Mouse (Mus musculus): ENCODE results near the gene Prrc2a. TPM values are rescaled to one million over a fixed set of nuclear protein-coding genes. Genes with fewer than 3 reads are reported as not detected.

Gene Prrc2a
- polyA plus RNA-seq, 1 experiment from 2014 or later, result 131 TPM

DNA sequence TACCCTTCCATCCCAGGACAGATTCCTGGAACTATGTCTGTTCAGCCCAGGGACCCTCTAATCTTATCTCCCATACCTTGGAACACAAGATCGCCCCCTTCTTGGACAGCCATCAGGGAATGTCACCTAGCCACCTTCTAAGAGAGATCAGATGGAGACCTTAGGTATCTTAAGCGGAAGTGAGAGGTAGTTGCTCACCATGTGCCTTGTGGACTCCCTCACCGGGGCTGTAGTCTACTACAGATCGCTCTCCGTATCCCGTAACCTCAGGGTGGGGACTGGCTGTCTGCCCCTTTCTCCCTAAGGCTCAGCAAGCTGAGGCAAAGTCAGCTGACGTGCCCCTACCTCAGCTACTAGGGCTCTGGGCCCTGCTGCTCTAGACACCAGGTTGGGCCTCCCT, 60.6 kb downstream of the Prrc2a start:
- H3K27me3 ChIP-seq (ENCODE audit: control insufficient read depth, insufficient read depth, low read length), result no peaks in the 10 kb centered on the region
- peaks cover 4% of the 10 kb centered on the region; the same call in 1 of the 2 replicates for H3K36me3 ChIP-seq (replicated peaks; ENCODE audit: control insufficient read depth, insufficient read depth, low read depth, low read length)
- no peaks in the 10 kb centered on the region for H3K9me3 ChIP-seq (replicated peaks; ENCODE audit: control insufficient read depth, low read length)
- 91% methylated on average over 7 of the region's 7 CpGs for WGBS
- no peak overlapping the region for H3K27ac ChIP-seq (replicated peaks; ENCODE audit: low read depth, low read length)
- no peaks in the 10 kb centered on the region for H3K4me1 ChIP-seq (ENCODE audit: control insufficient read depth, insufficient read depth, low read length)
- H3K4me2 ChIP-seq (ENCODE audit: low read depth, low read length), result no peak overlapping the region
- ATAC-seq (replicated peaks; ENCODE audit: insufficient number of reproducible peaks, low FRiP score, low TSS enrichment, low read depth) (no peak), DNase-seq (ENCODE audit: low spot score) (no peak)
- no peak overlapping the region for H3K9ac ChIP-seq (replicated peaks; ENCODE audit: low read length)
- H3K4me3 ChIP-seq (ENCODE audit: low read depth, low read length), result no peak overlapping the region

DNA sequence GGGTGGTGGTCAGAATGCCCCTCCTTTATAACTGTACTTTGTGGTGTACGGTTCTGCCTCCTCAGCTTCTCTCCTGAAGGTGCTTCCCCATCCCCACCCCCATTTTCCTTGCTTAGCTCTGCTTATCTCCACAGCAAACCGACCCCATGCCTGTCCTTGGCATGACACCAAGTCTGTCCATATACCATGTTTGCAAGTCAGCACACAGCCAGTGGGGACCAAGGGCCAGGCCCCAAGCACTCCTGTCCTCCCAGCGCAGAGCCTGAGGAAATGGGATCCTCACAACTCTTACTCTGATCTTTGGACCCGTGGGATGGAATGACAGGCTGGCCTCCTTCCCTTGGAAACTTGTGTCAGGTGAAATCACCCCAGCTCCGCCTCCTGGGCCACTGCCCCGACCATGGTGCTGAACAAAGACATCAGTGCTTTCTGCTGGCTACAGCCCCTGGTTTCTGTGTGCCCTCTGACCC, 61.4 kb downstream of the Prrc2a start:
- no peak overlapping the region for H3K4me2 ChIP-seq (ENCODE audit: low read depth, low read length)
- no peak overlapping the region for H3K9ac ChIP-seq (replicated peaks; ENCODE audit: low read length)
- H3K4me1 ChIP-seq (ENCODE audit: control insufficient read depth, insufficient read depth, low read length), result no peaks in the 10 kb centered on the region
- no peak overlapping the region for H3K4me3 ChIP-seq (ENCODE audit: low read depth, low read length)
- H3K9me3 ChIP-seq (replicated peaks; ENCODE audit: control insufficient read depth, low read length), result no peaks in the 10 kb centered on the region
- WGBS, result 69% methylated on average over 6 of the region's 6 CpGs
- ATAC-seq (replicated peaks; ENCODE audit: insufficient number of reproducible peaks, low FRiP score, low TSS enrichment, low read depth) (no peak), DNase-seq (ENCODE audit: low spot score) (no peak)
- no peaks in the 10 kb centered on the region for H3K27me3 ChIP-seq (ENCODE audit: control insufficient read depth, insufficient read depth, low read length)
- H3K36me3 ChIP-seq (replicated peaks; ENCODE audit: control insufficient read depth, insufficient read depth, low read depth, low read length), result peaks cover 4% of the 10 kb centered on the region; the same call in 1 of the 2 replicates
- no peak overlapping the region for H3K27ac ChIP-seq (replicated peaks; ENCODE audit: low read depth, low read length)

DNA sequence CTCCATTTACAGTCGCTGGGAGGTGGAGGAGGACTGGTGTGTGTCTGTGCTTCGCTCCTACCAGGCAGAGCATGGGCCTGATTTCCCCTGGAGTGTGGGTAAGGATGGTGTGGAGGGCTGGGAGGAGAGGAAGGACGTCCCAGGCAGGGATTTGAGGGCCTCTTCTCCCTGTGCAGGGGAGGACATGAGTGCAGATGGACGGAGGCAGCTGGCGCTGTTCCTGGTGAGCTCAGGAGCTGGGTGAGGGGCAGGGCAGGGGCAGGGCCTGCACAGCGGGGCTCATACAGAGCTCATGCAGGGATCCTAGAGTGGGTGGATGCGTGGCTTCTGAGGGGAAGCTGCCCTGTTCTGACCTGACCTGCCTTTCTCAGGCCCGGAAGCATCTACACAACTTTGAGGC, 62.4 kb downstream of the Prrc2a start:
- no peak for ATAC-seq (replicated peaks; ENCODE audit: insufficient number of reproducible peaks, low FRiP score, low TSS enrichment, low read depth)
- Histone ChIP-seq H3K4me2 (ENCODE audit: low read depth, low read length) (no peak overlapping the region), H3K9ac (replicated peaks; ENCODE audit: low read length) (no peak overlapping the region), H3K36me3 (replicated peaks; ENCODE audit: control insufficient read depth, insufficient read depth, low read depth, low read length) (peaks cover 4% of the 10 kb centered on the region; the same call in 1 of the 2 replicates), H3K4me1 (ENCODE audit: control insufficient read depth, insufficient read depth, low read length) (no peaks in the 10 kb centered on the region), H3K27me3 (ENCODE audit: control insufficient read depth, insufficient read depth, low read length) (no peaks in the 10 kb centered on the region), H3K4me3 (ENCODE audit: low read depth, low read length) (no peak overlapping the region), H3K27ac (replicated peaks; ENCODE audit: low read depth, low read length) (no peak overlapping the region), H3K9me3 (replicated peaks; ENCODE audit: control insufficient read depth, low read length) (no peaks in the 10 kb centered on the region)
- DNase-seq (ENCODE audit: low spot score), result no peak
- 72% methylated on average over 8 of the region's 8 CpGs for WGBS

DNA sequence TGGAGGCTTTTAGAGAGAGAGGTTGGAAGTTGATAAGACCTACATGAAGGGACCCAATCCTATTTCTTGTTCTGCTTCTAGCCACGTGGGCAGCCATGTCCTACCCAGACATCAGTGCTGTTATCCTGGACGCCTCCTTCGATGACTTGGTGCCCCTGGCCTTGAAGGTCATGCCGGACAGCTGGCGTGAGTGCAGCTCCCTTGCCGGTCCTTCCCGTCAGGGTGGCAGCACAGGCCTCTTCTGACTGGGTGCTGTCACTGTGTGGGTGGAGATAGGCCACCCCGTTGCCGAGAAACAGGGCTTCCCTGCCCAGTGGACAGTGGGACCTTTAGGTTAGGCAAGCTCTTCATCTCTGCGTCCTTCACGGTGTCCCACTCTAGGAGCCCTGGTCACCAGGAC, 63.5 kb downstream of the Prrc2a start:
- ATAC-seq (replicated peaks; ENCODE audit: insufficient number of reproducible peaks, low FRiP score, low TSS enrichment, low read depth), result no peak
- H3K9ac ChIP-seq (replicated peaks; ENCODE audit: low read length), result no peak overlapping the region
- H3K4me2 ChIP-seq (ENCODE audit: low read depth, low read length), result no peak overlapping the region
- no peak overlapping the region for H3K27ac ChIP-seq (replicated peaks; ENCODE audit: low read depth, low read length)
- no peaks in the 10 kb centered on the region for H3K4me1 ChIP-seq (ENCODE audit: control insufficient read depth, insufficient read depth, low read length)
- no peak for DNase-seq (ENCODE audit: low spot score)
- H3K36me3 ChIP-seq (replicated peaks; ENCODE audit: control insufficient read depth, insufficient read depth, low read depth, low read length), result peaks cover 6% of the 10 kb centered on the region
- 92% methylated on average over 11 of the region's 11 CpGs for whole genome bisulfite sequencing
- no peaks in the 10 kb centered on the region for H3K9me3 ChIP-seq (replicated peaks; ENCODE audit: control insufficient read depth, low read length)
- no peaks in the 10 kb centered on the region for H3K27me3 ChIP-seq (ENCODE audit: control insufficient read depth, insufficient read depth, low read length)
- no peak overlapping the region for H3K4me3 ChIP-seq (ENCODE audit: low read depth, low read length)

DNA sequence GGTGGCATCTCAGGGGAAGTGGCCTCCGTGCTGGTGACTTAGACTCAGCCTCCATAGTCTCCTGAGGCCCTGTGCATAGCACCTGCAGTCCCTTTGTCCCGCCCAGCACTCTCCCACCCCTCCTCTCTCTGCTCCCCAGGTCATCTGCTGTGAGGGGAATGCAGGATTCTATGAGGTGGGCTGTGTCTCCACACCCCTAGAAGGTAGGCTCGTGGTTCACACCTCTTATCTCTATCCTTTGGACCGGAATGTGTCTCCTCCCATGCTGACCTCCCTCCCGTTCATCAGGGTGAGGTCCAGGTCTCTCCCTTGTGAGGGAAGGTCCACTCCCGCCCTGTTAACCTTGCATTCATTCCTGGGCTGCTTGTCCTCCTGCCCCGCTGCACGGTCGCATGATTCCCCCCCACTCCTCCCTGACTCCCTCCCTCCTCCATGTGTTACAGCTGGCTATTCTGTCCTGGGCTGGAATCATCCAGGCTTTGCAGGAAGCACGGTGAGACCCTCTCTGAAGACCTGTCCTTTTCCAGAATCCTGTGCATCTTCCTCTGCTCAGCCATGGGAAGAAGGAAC, 64.4 kb downstream of the Prrc2a start:
- no peak for DNase-seq (ENCODE audit: low spot score)
- Histone ChIP-seq H3K4me1 (ENCODE audit: control insufficient read depth, insufficient read depth, low read length) (no peaks in the 10 kb centered on the region), H3K9me3 (replicated peaks; ENCODE audit: control insufficient read depth, low read length) (no peaks in the 10 kb centered on the region), H3K27me3 (ENCODE audit: control insufficient read depth, insufficient read depth, low read length) (no peaks in the 10 kb centered on the region), H3K4me2 (ENCODE audit: low read depth, low read length) (no peak overlapping the region), H3K27ac (replicated peaks; ENCODE audit: low read depth, low read length) (no peak overlapping the region), H3K36me3 (replicated peaks; ENCODE audit: control insufficient read depth, insufficient read depth, low read depth, low read length) (peaks cover 6% of the 10 kb centered on the region), H3K4me3 (ENCODE audit: low read depth, low read length) (no peak overlapping the region), H3K9ac (replicated peaks; ENCODE audit: low read length) (no peak overlapping the region)
- WGBS, result 85% methylated on average over 10 of the region's 10 CpGs
- no peak for ATAC-seq (replicated peaks; ENCODE audit: insufficient number of reproducible peaks, low FRiP score, low TSS enrichment, low read depth)

Small RNAs within 50 kb of the gene (microRNA-seq; reads per million reads assigned to microRNA genes)
- not detected for gene Mir6973a (ENCODE audit: borderline number of aligned reads)
- not detected for gene Mir6974 (ENCODE audit: borderline number of aligned reads)

Other genes starting within 250 kb of the Prrc2a start
- gene Neu1, start 233.6 kb downstream of the Prrc2a start, polyA plus RNA-seq (2014; fragmentation: Nextera tagmentation; extraction: Ambion mirVana), result 10.9 and 13.1 TPM in 2 replicates
- 0.21 and 0.49 TPM in 2 replicates for gene Hspa1b, start 205.7 kb downstream of the Prrc2a start, polyA plus RNA-seq (2014; fragmentation: Nextera tagmentation; extraction: Ambion mirVana)
- gene Gm20481, start 195.0 kb downstream of the Prrc2a start, polyA plus RNA-seq (2014; fragmentation: Nextera tagmentation; extraction: Ambion mirVana), result not detected in 2 replicates
- gene Hspa1a, start 192.7 kb downstream of the Prrc2a start, polyA plus RNA-seq (2014; fragmentation: Nextera tagmentation; extraction: Ambion mirVana), result 1.7 and 1.8 TPM in 2 replicates
- gene Hspa1l, start 192.2 kb downstream of the Prrc2a start, polyA plus RNA-seq (2014; fragmentation: Nextera tagmentation; extraction: Ambion mirVana), result 1.5 and 2.0 TPM in 2 replicates
- gene Lsm2, start 183.0 kb downstream of the Prrc2a start, polyA plus RNA-seq (2014; fragmentation: Nextera tagmentation; extraction: Ambion mirVana), result 219 and 241 TPM in 2 replicates
- gene Vars, start 163.9 kb downstream of the Prrc2a start, polyA plus RNA-seq (2014; fragmentation: Nextera tagmentation; extraction: Ambion mirVana), result 73.9 and 85.2 TPM in 2 replicates
- 0.10 and 0.17 TPM in 2 replicates for gene Vwa7, start 148.3 kb downstream of the Prrc2a start, polyA plus RNA-seq (2014; fragmentation: Nextera tagmentation; extraction: Ambion mirVana)
- gene Sapcd1, start 136.9 kb downstream of the Prrc2a start, polyA plus RNA-seq (2014; fragmentation: Nextera tagmentation; extraction: Ambion mirVana), result 3.5 and 7.5 TPM in 2 replicates
- 3.0 and 3.2 TPM in 2 replicates for gene Msh5, start 118.2 kb downstream of the Prrc2a start, polyA plus RNA-seq (2014; fragmentation: Nextera tagmentation; extraction: Ambion mirVana)
- 73.9 and 84.2 TPM in 2 replicates for gene Clic1, start 114.9 kb downstream of the Prrc2a start, polyA plus RNA-seq (2014; fragmentation: Nextera tagmentation; extraction: Ambion mirVana)
- 543 and 586 TPM in 2 replicates for gene Ddah2, start 105.9 kb downstream of the Prrc2a start, polyA plus RNA-seq (2014; fragmentation: Nextera tagmentation; extraction: Ambion mirVana)
- gene Ly6g6c, start 99.5 kb downstream of the Prrc2a start, polyA plus RNA-seq (2014; fragmentation: Nextera tagmentation; extraction: Ambion mirVana), result 0.33 TPM in 1 of 2 replicates, not detected in the other
- gene Mpig6b, start 98.7 kb downstream of the Prrc2a start, polyA plus RNA-seq (2014; fragmentation: Nextera tagmentation; extraction: Ambion mirVana), result 0.74 and 1.2 TPM in 2 replicates
- gene Ly6g6e, start 88.0 kb downstream of the Prrc2a start, polyA plus RNA-seq (2014; fragmentation: Nextera tagmentation; extraction: Ambion mirVana), result 0.66 and 1.1 TPM in 2 replicates
- 0.92 TPM in 1 of 2 replicates, not detected in the other for gene Ly6g6d, start 86.8 kb downstream of the Prrc2a start, polyA plus RNA-seq (2014; fragmentation: Nextera tagmentation; extraction: Ambion mirVana)
- 0.36 and 0.43 TPM in 2 replicates for gene Ly6g6f, start 79.3 kb downstream of the Prrc2a start, polyA plus RNA-seq (2014; fragmentation: Nextera tagmentation; extraction: Ambion mirVana)
- 38.5 and 39.8 TPM in 2 replicates for gene Abhd16a, start 75.6 kb downstream of the Prrc2a start, polyA plus RNA-seq (2014; fragmentation: Nextera tagmentation; extraction: Ambion mirVana)
- not detected in 2 replicates for gene Ly6g5c, start 56.6 kb downstream of the Prrc2a start, polyA plus RNA-seq (2014; fragmentation: Nextera tagmentation; extraction: Ambion mirVana)
- gene Ly6g5b, start 49.5 kb downstream of the Prrc2a start, polyA plus RNA-seq (2014; fragmentation: Nextera tagmentation; extraction: Ambion mirVana), result 0.53 and 1.1 TPM in 2 replicates
- 24.6 and 26.4 TPM in 2 replicates for gene Gpank1, start 43.4 kb downstream of the Prrc2a start, polyA plus RNA-seq (2014; fragmentation: Nextera tagmentation; extraction: Ambion mirVana)
- gene Csnk2b, start 42.8 kb downstream of the Prrc2a start, polyA plus RNA-seq (2014; fragmentation: Nextera tagmentation; extraction: Ambion mirVana), result 273 and 294 TPM in 2 replicates
- 6.9 and 7.4 TPM in 2 replicates for gene D17H6S53E, start 38.5 kb downstream of the Prrc2a start, polyA plus RNA-seq (2014; fragmentation: Nextera tagmentation; extraction: Ambion mirVana)
- gene Apom, start 32.8 kb downstream of the Prrc2a start, polyA plus RNA-seq (2014; fragmentation: Nextera tagmentation; extraction: Ambion mirVana), result 0.49 and 0.64 TPM in 2 replicates
- 87.8 and 101 TPM in 2 replicates for gene Bag6, start 29.7 kb downstream of the Prrc2a start, polyA plus RNA-seq (2014; fragmentation: Nextera tagmentation; extraction: Ambion mirVana)
- gene Aif1, start 11.2 kb upstream of the Prrc2a start, polyA plus RNA-seq (2014; fragmentation: Nextera tagmentation; extraction: Ambion mirVana), result 6.1 and 7.9 TPM in 2 replicates
- 3.8 and 6.1 TPM in 2 replicates for gene Lst1, start 23.5 kb upstream of the Prrc2a start, polyA plus RNA-seq (2014; fragmentation: Nextera tagmentation; extraction: Ambion mirVana)
- 0.32 and 0.48 TPM in 2 replicates for gene Ltb, start 29.5 kb upstream of the Prrc2a start, polyA plus RNA-seq (2014; fragmentation: Nextera tagmentation; extraction: Ambion mirVana)
- not detected in 2 replicates for gene Tnf, start 37.1 kb upstream of the Prrc2a start, polyA plus RNA-seq (2014; fragmentation: Nextera tagmentation; extraction: Ambion mirVana)
- gene Lta, start 40.5 kb upstream of the Prrc2a start, polyA plus RNA-seq (2014; fragmentation: Nextera tagmentation; extraction: Ambion mirVana), result not detected in 2 replicates
- not detected in 2 replicates for gene Gm16181, start 55.9 kb upstream of the Prrc2a start, polyA plus RNA-seq (2014; fragmentation: Nextera tagmentation; extraction: Ambion mirVana)
- 6.2 and 7.9 TPM in 2 replicates for gene Atp6v1g2, start 68.8 kb upstream of the Prrc2a start, polyA plus RNA-seq (2014; fragmentation: Nextera tagmentation; extraction: Ambion mirVana)
- gene Nfkbil1, start 70.9 kb upstream of the Prrc2a start, polyA plus RNA-seq (2014; fragmentation: Nextera tagmentation; extraction: Ambion mirVana), result 3.1 and 4.0 TPM in 2 replicates
- 664 and 669 TPM in 2 replicates for gene Ddx39b, start 76.8 kb upstream of the Prrc2a start, polyA plus RNA-seq (2014; fragmentation: Nextera tagmentation; extraction: Ambion mirVana)
- gene H2-D1, start 97.8 kb upstream of the Prrc2a start, polyA plus RNA-seq (2014; fragmentation: Nextera tagmentation; extraction: Ambion mirVana), result 18.8 and 24.0 TPM in 2 replicates
- 0.08 TPM in 1 of 2 replicates, not detected in the other for gene H2-Q1, start 155.5 kb upstream of the Prrc2a start, polyA plus RNA-seq (2014; fragmentation: Nextera tagmentation; extraction: Ambion mirVana)
- 0.69 and 0.86 TPM in 2 replicates for gene H2-Q2, start 177.3 kb upstream of the Prrc2a start, polyA plus RNA-seq (2014; fragmentation: Nextera tagmentation; extraction: Ambion mirVana)
- gene H2-Q4, start 214.7 kb upstream of the Prrc2a start, polyA plus RNA-seq (2014; fragmentation: Nextera tagmentation; extraction: Ambion mirVana), result 1.0 and 1.1 TPM in 2 replicates